Mouse (Mus musculus) thymus, postnatal 14 days (tissue): ENCODE data around the gene Erich6.

ENCODE experiments used
- DNase-seq: peaks from one replicate; pipeline ENCODE4 v3.0.0; 2021

Gene Erich6

DNA sequence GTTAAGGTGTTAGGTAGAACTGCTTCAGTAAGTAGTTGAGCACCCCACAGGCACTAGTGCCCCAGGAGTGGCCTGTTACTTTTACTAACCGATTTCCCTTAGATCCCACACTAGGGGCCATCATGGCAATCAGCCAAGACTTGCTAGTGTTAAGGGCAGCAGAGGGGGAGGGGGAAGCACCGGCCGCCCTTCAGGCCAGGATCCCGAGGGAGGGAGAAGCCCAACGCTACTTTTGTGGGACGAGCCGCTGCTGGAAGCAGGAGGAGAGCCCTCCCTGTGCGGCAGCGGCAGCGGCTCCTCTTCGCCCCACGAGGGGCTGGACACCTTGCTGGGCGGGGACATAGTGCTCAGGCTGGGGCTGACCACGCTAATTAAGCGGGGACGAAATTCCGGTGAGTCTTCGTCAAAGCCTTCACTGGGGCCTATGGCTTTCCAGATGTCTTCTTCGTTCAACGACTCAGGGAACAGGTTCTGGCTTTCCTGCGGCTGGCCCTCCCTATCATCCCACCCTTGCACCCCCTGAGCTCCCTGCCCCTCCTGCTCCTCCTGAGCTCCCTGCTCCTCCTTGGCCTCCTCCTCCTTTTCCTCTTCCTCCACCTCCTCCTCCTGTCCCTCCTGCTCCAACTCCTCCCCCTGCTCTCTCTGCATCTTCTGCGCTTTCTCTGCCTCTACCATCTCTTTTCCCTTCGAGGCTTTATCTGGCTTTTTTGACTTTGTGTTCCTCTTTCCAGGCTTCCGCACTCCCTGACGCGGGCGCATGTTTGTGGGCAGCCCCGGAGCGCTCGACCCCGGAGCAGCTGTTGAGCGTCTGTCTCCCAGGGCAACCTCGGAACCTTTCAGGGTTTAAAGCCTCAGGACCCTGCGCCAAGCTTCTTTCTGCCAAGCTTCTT is at the start of gene Erich6:
TSS of gene Erich6 (minus strand) at position 802 of the 890 bp plus-strand sequence.
- DNase-seq, result no peak

DNA sequence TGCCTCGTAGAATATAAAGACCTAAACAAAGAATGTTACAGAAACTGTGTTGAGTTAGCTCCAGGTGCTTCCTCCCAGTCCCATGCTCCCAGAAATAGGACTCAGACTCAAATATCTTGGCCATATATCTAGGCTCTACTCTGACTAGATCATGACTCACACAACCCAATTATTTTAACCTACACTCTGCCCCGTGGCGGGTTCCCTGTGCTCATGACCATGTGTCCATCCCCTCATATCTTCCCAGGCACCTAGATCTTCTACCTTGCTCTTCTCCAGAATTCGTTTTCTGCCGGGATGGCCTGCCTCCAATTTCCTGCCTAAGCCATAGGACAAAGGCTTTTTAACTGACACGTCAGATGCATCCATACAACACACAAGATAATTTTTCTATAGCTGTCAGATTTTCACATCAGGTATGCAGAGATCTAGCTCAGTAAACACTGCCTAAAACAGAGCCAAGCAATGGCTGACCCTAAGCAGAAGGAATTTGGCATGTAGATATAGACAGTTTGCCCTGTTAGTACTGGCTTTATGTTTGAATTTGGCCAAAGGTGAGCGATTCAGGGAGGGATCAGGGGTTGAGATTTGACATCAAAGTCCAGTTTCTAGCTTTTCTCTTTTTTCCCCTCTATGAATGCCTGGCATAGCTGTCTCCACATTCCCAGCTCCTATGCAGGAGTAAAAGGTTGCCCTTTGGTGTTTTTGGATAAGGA is 49.4 kb upstream of the Erich6 start:
- no peak for DNase-seq

DNA sequence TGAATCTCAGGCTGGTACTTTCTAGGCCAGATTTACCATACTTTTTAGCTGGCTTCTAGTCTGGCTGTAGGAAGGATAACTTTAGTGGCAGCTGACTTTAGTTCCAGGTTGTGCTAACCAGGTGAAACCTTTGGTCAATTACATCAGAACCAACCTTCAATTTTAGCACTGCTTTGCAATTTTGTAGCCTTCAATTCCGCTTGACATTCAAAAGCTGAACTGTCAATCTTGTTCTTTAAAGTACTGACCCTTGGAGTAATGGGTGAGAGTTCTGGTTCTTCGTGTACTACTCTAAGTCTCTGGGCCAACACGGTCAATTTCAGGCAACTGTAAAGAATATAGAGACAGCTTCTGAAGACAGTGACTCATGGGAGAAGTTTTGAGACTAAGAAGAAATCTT is 48.4 kb upstream of the Erich6 start:
- DNase-seq, result no peak

DNA sequence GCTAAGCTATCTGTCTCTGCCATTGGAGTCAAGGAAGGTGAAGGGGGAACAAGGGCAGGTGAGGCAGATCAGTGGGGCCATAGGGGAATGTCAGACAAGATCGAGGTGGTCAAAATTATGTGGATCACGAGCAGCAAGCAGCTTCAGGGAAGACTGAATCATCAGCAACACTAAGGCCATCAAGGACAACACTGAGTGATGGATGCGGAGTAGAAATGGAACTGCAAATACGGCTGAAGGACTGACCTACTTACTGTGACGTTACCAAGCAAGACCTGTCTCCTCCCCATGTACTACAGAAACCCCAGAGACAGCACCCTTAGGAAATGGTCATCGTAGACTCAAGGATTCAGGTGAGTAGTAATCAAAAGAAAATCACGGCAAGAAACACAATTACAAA is 46.3 kb upstream of the Erich6 start:
- no peak for DNase-seq

DNA sequence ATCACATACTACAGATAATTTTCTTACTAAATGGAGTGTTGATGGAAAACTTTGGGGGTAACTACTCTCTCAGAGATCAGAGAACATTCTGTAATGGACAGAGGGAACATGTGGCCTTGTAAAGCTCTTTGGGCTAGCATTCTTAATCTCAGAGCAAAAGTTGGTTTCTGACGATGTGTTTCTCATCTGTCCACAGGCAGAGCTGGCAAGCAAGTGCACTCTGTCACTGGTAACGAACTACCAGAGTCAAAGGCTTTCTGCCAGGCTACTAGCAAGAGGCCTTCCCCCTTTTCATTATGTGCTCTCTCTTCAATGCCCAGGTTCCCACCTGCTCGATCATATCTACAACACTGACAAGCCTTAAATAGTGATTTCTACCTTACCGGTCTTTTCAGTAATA is 45.3 kb upstream of the Erich6 start:
- no peak for DNase-seq

DNA sequence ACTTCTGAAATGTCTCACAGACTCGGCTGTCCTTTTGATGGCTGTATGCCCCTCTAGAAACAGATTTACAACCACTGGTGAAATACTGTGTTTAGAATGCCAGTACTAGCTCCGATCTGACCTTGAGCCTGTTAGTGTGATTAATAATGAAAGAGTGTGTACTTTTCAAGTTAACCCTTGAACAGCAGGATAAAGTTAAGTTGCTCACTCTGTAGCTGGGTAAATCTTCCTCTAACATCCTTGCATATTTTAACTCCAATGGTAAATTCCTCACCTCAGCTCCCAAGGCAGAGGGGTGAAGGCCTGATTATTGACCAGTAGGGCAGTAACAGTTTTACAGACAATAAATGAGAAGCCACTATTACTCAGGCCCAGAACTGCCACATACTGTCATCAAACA is 44.8 kb upstream of the Erich6 start:
- DNase-seq, result no peak

DNA sequence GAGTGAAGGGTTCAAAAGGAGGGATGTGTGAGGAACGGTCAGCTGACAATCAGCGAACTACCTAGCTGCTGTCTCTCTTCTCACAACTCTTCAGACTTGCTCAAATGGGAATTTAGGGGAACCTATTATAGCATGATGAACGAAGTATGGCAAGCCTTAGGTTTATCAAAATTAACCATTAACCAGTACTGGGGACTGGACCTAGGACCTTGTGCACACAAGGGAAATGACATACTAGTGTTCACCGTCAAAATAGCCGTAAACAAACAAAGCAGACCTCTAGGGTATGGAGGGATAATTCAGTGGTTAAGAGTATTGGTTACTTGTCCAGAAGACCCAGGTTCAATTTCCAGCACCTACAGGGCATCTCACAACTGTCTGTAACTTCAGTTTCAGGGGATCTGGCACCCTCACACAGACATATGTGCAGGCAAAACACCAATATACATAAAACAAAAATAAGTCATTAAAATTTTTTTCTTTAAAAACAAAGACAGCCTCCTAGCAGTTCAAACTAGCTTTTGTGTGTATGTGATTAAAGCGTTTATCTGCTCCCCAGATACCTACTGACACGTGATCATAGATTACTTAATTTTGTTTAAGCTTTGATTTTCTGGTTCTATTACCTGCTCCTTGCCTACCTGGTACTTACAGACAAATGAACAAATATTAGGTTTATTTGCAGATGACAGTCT is 44.1 kb upstream of the Erich6 start:
- DNase-seq, result no peak

DNA sequence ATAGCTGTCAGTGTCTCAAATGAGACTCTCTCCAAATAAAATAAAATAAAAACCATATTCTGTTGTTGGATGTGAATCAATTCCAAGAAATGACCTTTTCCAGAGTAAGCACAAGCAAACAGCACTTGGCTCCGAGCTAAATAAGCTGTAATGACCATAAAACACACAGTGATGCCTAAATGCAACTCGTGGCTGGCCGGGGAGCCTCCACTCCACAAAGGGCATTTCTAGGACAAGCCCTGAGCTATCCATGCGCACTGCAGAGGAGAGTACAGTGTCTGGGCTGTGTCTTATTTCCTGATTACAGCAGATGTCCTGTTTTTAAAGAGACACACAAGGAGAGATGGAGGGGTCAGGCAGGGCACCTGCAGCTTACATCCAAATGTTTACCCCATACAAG is 43.0 kb upstream of the Erich6 start:
- DNase-seq, result no peak

DNA sequence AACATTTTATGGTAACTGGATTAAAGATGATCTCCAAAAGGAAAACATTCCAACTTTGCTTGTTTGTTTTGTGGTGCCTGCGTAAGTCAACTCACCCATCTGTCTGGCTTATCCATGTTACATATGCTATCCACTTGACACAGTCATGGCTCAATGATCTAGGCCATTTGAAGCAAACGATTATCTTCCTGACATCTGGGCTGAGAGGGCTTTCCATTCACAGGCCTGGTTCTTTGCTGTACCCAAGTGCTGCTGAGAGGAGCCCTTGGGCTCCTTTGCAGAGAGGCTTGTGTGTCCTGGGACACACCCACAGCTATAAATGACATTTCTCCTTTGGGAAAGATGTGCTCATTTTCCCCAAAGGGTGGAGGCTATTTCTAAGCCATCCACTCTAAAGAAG is 41.9 kb upstream of the Erich6 start:
- DNase-seq, result no peak

DNA sequence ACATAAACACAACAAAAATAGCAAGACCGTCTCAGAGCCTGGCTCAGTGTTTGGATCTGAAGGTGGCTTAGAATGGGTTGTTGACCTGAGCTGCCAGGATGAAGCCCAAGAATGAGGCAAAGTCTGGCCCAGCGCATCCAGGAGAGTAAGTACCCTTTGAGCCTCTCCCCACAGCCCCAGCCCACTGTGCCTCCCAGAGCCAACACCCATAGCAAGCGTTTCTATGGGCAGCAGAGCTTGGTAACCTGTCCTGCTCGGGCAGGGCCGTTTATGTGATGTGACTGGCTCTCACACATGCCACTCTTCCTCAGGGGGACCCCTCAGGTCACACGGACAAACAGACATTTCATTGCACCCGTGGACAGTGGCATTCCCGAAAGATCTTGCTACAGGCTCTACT is 41.4 kb upstream of the Erich6 start:
- DNase-seq, result no peak

DNA sequence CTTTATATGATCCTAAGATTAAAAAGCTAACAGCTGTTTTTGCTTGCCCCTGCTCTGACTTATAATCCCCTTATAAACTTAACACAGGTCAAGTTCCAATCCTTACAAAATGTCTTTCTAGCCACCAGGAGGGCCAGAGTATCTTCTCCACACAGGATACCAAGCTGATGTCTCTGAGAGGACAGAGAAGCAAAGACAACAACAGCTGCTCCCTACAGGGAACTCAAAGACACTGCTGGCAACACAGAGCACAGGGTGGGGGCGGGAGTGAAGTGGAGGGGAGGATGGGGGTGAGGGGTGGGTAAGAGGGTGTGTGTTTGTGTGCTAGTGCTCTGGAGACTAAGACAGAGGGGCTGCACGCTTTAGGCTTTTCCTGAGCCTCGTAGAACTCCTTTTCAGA is 40.6 kb upstream of the Erich6 start:
- DNase-seq, result no peak

DNA sequence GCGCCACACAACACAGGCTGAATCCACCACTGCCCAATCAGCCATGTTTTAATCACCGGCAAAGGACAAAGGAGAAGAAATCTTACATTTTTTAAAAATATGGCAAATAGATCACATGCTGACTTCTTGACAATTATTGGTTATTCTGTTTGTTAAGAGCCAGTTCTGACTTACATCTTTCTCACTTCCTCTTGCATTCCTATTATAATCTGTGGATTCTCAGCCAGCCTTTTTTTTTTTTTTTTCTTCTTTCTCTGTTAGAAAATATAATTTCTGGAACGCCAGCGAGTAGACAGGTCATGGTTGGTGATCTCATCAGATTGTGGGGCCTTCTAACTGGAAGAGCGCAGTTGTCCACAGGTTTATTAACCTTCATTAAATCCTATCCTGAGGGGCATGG is 36.3 kb upstream of the Erich6 start:
- no peak for DNase-seq

DNA sequence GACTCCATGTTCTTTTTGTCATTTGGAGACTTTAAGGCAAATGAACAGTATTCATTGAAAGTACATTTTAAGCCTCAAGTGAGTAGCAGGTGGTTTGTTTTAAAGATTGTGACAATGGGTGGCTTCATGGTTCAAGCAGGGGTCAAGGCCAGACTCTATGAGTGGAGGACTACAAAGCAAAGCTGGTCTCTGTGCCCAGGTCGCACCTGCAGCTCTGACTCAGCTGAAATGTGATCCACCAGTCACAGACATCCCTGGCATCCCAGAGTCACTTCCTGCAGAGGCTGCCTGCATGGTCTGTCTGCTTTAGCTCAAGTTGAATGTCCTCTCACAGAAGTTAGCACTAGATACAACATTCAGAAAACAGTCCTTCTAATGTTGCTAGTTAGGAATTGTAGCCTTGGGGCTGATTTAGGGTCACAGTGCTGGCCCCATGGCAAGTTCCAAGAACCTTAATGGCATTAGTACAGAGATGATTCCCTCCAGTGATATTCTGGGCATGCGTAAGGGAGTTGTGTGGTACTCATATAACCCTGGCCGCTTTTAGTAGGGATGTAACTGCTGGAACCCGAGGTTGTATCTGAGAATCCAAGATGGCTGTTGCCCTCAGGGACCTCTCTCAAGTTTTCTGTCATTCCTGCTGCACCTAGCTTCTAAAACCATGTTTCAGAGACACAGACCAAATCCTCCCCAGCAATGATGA is 35.6 kb upstream of the Erich6 start:
- no peak for DNase-seq

DNA sequence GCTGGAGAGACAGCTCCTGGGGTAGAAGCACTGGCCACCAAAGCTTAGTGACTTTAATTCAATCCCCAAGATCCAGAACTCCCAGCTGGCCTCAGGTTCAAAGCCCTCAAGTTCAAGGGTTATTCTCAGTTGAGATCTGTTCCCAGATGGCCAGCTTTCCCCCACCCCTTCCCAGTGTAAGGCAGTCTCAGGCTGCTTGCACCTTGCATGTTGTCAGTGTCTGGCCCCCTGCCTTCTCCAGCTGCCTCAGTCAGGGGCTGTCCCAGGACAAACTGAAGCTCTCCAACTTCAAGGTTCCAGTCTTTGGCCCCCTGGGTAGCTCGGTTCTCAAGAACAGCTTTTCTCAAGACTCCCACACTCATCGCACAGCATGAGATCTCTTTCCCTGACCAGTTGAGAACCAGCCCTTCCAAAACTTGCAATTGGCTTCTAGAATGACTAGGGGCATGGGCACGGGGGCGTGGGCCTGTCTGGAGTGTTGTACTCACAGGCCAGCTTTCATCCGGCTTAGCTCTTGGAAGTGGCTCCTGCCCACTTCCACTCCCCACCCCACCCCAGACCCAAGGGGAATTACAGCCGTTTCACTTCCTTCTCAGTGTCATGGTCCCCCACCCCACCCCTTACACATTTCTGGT is 34.7 kb upstream of the Erich6 start:
- DNase-seq, result no peak

DNA sequence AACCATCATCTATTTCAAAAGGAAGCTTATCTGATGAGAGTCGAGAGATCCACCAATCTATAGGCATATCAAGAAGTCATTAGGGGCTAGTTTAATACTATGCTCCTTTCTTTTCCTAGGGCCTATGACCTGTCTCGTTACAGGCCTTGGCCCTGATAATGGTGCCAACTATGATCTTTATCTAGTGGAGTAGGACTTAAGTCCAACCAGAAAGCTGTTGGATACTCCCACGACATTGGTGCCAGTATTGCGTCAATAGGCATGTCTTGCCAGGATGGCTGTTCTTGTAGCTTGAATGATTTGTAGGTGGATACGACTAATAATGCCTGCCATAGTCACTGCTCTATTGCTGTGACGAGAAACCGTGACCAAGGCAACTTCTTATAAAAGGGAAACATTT is 27.0 kb upstream of the Erich6 start:
- no peak for DNase-seq

DNA sequence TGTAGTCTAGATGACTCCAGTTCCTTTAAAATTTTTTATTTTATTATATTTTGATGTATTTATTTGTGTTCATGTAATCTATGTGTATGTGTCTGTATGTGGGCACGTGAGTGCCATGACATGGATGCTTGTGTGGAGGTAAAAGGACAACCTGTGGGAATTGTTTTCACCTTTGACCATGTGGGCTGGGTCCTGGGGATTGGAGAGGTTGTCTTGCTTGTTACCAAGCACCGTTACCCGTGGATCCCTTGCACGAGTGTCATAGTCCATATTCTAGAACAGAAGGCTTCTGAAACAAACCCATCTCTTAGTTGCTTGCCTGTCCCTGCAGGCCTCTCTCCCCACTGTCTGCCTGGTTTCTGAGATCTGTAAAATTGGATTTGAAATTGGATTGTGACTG is 23.6 kb upstream of the Erich6 start:
- no peak for DNase-seq

DNA sequence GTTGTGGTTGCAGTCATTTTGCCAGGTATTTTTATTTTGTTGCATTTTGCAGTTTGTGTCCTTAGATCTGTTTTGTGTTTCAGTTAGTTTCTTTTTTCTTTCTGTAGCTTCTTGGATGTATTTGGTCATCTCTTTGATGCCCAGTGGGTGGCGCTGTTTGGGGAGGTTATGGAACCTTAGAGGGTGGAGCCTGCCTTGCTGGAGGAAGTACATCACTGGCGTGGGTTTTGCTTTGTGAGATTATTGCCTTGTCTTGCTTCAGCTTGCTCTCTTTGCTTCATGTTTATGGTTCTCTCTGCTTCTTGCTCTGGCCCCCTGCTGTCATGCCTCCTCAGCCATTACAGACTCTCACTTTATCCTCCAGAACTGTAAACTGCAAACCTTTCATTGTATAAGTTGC is 20.3 kb upstream of the Erich6 start:
- peak; percentile 67 for DNase-seq

DNA sequence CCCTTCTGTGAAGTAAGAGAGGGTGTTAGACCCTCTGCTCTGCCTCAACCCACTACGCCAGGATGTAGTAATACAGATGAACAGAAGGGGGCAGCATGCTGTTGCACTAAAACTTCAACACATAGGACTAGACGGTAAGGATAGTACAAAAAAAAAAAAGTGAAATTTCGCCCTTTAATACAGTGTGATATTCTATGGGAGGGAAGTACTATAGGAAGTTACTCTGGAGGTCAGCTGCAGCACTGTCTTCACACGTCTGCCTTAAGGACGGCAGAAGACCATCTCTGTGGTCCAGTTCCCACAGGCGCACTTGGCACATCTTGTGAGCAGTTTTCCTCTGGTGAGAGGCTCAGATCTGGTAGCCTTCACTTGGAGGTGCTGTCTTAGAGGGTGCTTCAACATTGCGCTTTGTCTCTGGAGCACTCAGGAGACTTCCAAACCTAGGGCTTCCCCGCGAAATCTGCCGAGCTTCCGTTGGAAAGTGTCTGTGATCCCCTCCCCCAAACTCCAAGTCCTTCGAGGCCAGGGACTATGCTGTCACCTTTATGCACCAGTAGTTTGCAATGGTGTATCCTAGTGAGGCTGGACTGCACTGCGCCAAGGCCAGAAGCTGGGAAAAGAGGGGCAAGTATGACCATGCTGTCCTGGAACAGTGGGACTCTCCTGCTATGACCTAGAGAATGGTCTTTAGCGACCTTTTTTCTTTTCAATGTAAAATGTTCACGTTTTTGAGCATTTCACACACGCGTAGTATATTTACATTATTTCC is 18.5 kb upstream of the Erich6 start:
- peak; percentile 71 for DNase-seq

DNA sequence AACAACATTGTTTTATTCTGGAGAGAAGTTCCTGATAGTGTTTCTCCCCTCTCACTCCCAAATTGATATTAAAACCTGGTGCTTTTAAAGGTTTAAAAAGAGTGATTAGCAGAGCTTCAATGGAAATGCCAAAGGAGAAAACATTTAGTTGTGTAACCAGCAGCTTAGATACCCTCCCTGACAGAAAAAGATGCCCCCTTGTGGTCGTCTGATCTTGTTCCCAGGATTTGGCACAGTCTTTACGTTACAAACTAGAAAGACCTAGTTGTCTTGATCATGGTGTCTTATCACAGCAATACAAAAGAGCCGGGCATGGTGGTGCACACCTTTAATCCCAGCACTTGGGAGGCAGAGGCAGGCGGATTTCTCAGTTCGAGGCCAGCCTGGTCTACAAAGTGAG is 16.9 kb upstream of the Erich6 start:
- peak; percentile 37 for DNase-seq

DNA sequence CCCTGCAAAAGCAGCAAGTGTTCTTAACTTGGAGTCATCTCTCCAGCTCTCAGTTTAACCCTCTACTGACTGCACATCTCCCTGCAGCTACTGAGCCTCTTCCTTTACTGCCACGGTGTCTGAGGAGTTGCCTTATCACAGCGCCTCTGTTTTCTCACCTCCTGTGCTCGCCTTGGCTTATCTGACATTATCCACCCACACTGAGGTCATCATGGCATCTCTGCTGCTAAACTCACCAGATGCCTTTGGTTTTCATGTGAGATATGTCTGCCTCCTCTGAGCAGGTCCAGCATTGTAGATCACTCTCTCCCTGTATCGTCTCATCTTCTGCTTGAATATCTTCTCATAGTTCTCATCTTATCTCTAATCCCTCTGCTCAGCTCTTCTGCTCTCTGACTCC is 13.3 kb upstream of the Erich6 start:
- no peak for DNase-seq

DNA sequence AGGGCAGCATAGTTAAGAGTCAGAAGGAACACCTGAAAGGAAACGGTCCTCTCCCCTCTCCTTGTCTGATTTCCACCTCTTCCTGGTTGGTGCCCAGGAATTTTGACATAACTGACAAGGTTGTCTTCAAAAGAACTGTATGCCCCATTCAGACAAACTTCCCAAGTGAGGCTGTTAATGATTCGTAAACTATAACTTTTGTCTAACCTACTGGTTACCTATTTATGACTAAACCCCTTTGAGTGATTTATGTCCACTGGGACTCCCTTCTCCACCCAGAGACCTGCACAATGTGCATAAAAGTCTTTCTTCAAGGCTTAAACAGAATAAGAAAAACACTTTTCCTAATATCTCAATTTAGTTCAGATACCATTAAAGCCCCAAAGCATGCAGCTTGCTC is 10.2 kb upstream of the Erich6 start:
- DNase-seq, result no peak

DNA sequence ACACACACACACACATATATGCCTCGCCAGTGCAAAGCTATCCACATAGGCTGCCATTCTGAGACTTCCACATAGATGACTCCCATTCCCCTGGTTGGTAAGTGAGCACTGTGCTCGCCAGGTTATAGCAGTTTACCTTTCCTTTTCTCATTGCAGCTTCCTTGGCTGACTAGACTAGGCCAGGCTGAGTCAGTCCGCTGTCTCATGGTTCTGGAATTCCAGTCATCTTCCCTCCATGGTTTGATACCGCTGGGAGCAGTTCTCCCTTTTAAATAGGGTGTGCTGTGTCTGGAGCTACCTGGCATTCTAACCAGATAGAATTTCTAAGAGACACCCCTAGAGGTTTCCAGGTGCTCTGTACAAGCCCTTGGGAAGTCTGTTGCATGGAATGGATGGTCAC is 9.2 kb upstream of the Erich6 start:
- no peak for DNase-seq
